Mouse (Mus musculus): ENCODE measurements around the gene Apba2. TPM values are rescaled to one million over a fixed set of nuclear protein-coding genes. Genes with fewer than 3 reads are reported as not detected.

The Apba2 gene
- polyA plus RNA-seq, 1 experiment, result not detected

- Histone ChIP-seq H3K79me2 (ENCODE audit: control insufficient read depth, insufficient read depth) (no peaks in the 10 kb centered on the region), H3K4me3 (no peak overlapping the region), H3K27me3 (ENCODE audit: control insufficient read depth, insufficient read depth, insufficient read length) (no peaks in the 10 kb centered on the region), H3K4me2 (ENCODE audit: low read depth) (no peak overlapping the region), H3ac (ENCODE audit: control insufficient read depth, insufficient read length) (no peak overlapping the region), H3K36me3 (ENCODE audit: control insufficient read depth, insufficient read depth) (no peaks in the 10 kb centered on the region)
- TF ChIP-seq REST (IDR thresholded peaks at IDR 0.05; ENCODE audit: insufficient read depth, insufficient read length) (no peak), TCF12 (IDR thresholded peaks at IDR 0.05; ENCODE audit: insufficient read depth, poor library complexity, severe bottlenecking) (no peak), MYOG (IDR thresholded peaks at IDR 0.05; ENCODE audit: control insufficient read depth in 1 of 3, insufficient read depth in 1 of 3, insufficient read length in 2 of 3, low read depth in 2 of 3) (no peak), POLR2A (IDR thresholded peaks at IDR 0.05; ENCODE audit: insufficient read length, low read depth) (no peak), MAX (IDR thresholded peaks at IDR 0.05; ENCODE audit: low read depth) (no peak), E2F4 (IDR thresholded peaks at IDR 0.05; ENCODE audit: insufficient read depth) (no peak), TCF3 (IDR thresholded peaks at IDR 0.05; ENCODE audit: insufficient read length, low read depth) (no peak)
Measured at GRCm38 (mm10) chr7:64595256-64595655, 93.8 kb downstream of the Apba2 start.

GRCm38 (mm10) chr7:64596652-64597051 is 95.1 kb downstream of the Apba2 start:
- no peak overlapping the region for H3ac ChIP-seq (ENCODE audit: control insufficient read depth, insufficient read length)
- no peaks in the 10 kb centered on the region for H3K27me3 ChIP-seq (ENCODE audit: control insufficient read depth, insufficient read depth, insufficient read length)
- H3K79me2 ChIP-seq (ENCODE audit: control insufficient read depth, insufficient read depth), result no peaks in the 10 kb centered on the region
- no peak overlapping the region for H3K4me3 ChIP-seq
- no peak overlapping the region for H3K4me2 ChIP-seq (ENCODE audit: low read depth)
- no peaks in the 10 kb centered on the region for H3K36me3 ChIP-seq (ENCODE audit: control insufficient read depth, insufficient read depth)
- TF ChIP-seq USF1 (IDR thresholded peaks at IDR 0.05; ENCODE audit: low read depth), result no peak
- no peak for TF ChIP-seq MAX (IDR thresholded peaks at IDR 0.05; ENCODE audit: low read depth)
- no peak for TF ChIP-seq MYOG (IDR thresholded peaks at IDR 0.05; ENCODE audit: control insufficient read depth in 1 of 3, insufficient read depth in 1 of 3, insufficient read length in 2 of 3, low read depth in 2 of 3)
- no peak for TF ChIP-seq POLR2A (IDR thresholded peaks at IDR 0.05; ENCODE audit: insufficient read length, low read depth)
- TF ChIP-seq MYOD1 (IDR thresholded peaks at IDR 0.05; ENCODE audit: control insufficient read depth in 1 of 3, insufficient read length in 2 of 3, low read depth in 2 of 3), result no peak
- TF ChIP-seq CEBPB (IDR thresholded peaks at IDR 0.05; ENCODE audit: insufficient read depth, poor library complexity, severe bottlenecking), result no peak
- no peak for TF ChIP-seq POLR2AphosphoS2 (IDR thresholded peaks at IDR 0.05; ENCODE audit: insufficient read length, low read depth)
- no peak for TF ChIP-seq REST (IDR thresholded peaks at IDR 0.05; ENCODE audit: insufficient read depth, insufficient read length)

DNA sequence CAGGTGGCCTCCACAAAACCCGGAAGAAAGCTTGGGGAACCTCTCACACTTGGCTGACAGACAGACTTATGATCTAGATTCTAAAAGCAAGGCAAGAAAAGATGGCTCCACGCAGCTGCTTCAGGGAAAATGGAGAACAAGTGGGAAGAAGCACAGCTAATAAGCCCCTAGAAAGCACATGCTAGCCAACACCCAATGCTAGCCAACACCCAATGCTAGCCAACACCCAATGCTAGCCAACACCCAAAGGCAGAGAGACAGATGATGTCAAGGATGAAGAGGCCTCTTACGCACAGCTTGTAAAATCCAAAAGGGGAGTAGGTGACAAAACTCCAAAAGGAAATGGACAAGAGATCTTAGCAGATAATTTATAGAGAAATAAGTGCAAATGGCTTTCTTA is 108.4 kb downstream of the Apba2 start:
- H3ac ChIP-seq (ENCODE audit: control insufficient read depth, insufficient read length), result no peak overlapping the region

GRCm38 (mm10) chr7:64610875-64611274 is 109.4 kb downstream of the Apba2 start:
- Histone ChIP-seq H3K4me3 (no peak overlapping the region), H3K27me3 (ENCODE audit: control insufficient read depth, insufficient read depth, insufficient read length) (no peaks in the 10 kb centered on the region), H3K36me3 (ENCODE audit: control insufficient read depth, insufficient read depth) (no peaks in the 10 kb centered on the region), H3K79me2 (ENCODE audit: control insufficient read depth, insufficient read depth) (no peaks in the 10 kb centered on the region), H3ac (ENCODE audit: control insufficient read depth, insufficient read length) (no peak overlapping the region), H3K4me2 (ENCODE audit: low read depth) (no peak overlapping the region)
- TF ChIP-seq MAX (IDR thresholded peaks at IDR 0.05; ENCODE audit: low read depth), result no peak
- no peak for TF ChIP-seq MYOD1 (IDR thresholded peaks at IDR 0.05; ENCODE audit: control insufficient read depth in 1 of 3, insufficient read length in 2 of 3, low read depth in 2 of 3)
- TF ChIP-seq REST (IDR thresholded peaks at IDR 0.05; ENCODE audit: insufficient read depth, insufficient read length), result no peak
- no peak for TF ChIP-seq MYOG (IDR thresholded peaks at IDR 0.05; ENCODE audit: control insufficient read depth in 1 of 3, insufficient read depth in 1 of 3, insufficient read length in 2 of 3, low read depth in 2 of 3)
- no peak for TF ChIP-seq TCF3 (IDR thresholded peaks at IDR 0.05; ENCODE audit: insufficient read length, low read depth)
- no peak for TF ChIP-seq USF1 (IDR thresholded peaks at IDR 0.05; ENCODE audit: low read depth)

More for the DNA sequence above, 108.4 kb downstream of the Apba2 start:
- TF ChIP-seq POLR2AphosphoS2 (IDR thresholded peaks at IDR 0.05; ENCODE audit: insufficient read length, low read depth), result no peak
- no peak for TF ChIP-seq TCF3 (IDR thresholded peaks at IDR 0.05; ENCODE audit: insufficient read length, low read depth)
- no peak for TF ChIP-seq MYOD1 (IDR thresholded peaks at IDR 0.05; ENCODE audit: control insufficient read depth in 1 of 3, insufficient read length in 2 of 3, low read depth in 2 of 3)
- no peak overlapping the region for H3K4me2 ChIP-seq (ENCODE audit: low read depth)
- no peaks in the 10 kb centered on the region for H3K36me3 ChIP-seq (ENCODE audit: control insufficient read depth, insufficient read depth)
- no peaks in the 10 kb centered on the region for H3K27me3 ChIP-seq (ENCODE audit: control insufficient read depth, insufficient read depth, insufficient read length)
- no peaks in the 10 kb centered on the region for H3K79me2 ChIP-seq (ENCODE audit: control insufficient read depth, insufficient read depth)
- no peak overlapping the region for H3K4me3 ChIP-seq

DNA sequence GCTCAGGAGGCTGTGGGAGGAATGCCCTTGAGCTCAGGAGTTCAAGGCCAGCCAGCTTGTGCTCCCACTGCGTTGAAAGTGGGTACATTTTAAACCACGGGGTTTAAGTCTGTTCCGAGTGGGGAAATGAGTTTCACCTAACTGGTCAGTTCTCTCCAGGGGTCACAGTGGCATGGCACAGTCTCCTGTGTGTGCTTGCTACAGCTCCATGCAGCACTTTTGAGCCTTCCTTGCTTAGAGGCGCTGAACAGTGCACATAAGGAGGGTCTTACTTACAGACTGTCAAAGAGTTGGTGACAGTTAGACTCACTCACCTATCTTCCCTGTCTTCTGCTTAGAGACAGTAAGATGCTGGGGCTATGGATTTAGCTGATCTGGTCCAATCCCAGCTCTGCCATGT is 117.8 kb downstream of the Apba2 start:
- TF ChIP-seq MYOG (IDR thresholded peaks at IDR 0.05; ENCODE audit: control insufficient read depth in 1 of 3, insufficient read depth in 1 of 3, insufficient read length in 2 of 3, low read depth in 2 of 3) (no peak), POLR2A (IDR thresholded peaks at IDR 0.05; ENCODE audit: insufficient read length, low read depth) (no peak), TCF12 (IDR thresholded peaks at IDR 0.05; ENCODE audit: insufficient read depth, poor library complexity, severe bottlenecking) (no peak), POLR2AphosphoS2 (IDR thresholded peaks at IDR 0.05; ENCODE audit: insufficient read length, low read depth) (no peak), TCF3 (IDR thresholded peaks at IDR 0.05; ENCODE audit: insufficient read length, low read depth) (no peak), E2F4 (IDR thresholded peaks at IDR 0.05; ENCODE audit: insufficient read depth) (no peak), SRF (IDR thresholded peaks at IDR 0.05; ENCODE audit: control insufficient read depth, insufficient read length, low read depth) (no peak), REST (IDR thresholded peaks at IDR 0.05; ENCODE audit: insufficient read depth, insufficient read length) (no peak), USF1 (IDR thresholded peaks at IDR 0.05; ENCODE audit: low read depth) (no peak), MYOD1 (IDR thresholded peaks at IDR 0.05; ENCODE audit: control insufficient read depth in 1 of 3, insufficient read length in 2 of 3, low read depth in 2 of 3) (no peak), MAX (IDR thresholded peaks at IDR 0.05; ENCODE audit: low read depth) (no peak), CEBPB (IDR thresholded peaks at IDR 0.05; ENCODE audit: insufficient read depth, poor library complexity, severe bottlenecking) (no peak)
- Histone ChIP-seq H3K36me3 (ENCODE audit: control insufficient read depth, insufficient read depth) (no peaks in the 10 kb centered on the region), H3ac (ENCODE audit: control insufficient read depth, insufficient read length) (no peak overlapping the region), H3K79me2 (ENCODE audit: control insufficient read depth, insufficient read depth) (no peaks in the 10 kb centered on the region), H3K27me3 (ENCODE audit: control insufficient read depth, insufficient read depth, insufficient read length) (no peaks in the 10 kb centered on the region), H3K4me2 (ENCODE audit: low read depth) (no peak overlapping the region), H3K4me3 (no peak overlapping the region)

All from myocyte (in vitro differentiated cells).